Mouse (Mus musculus) bone marrow macrophage, adult 2 months (primary cell): ENCODE measurements around the gene Tmem231.

ENCODE experiments used
- CTCF ChIP-seq: IDR thresholded peaks from 2 replicates; pipeline ENCODE4 v1.5.1; 2012; ENCODE audit warnings: low read depth, mild to moderate bottlenecking, low read length, moderate library complexity
- POLR2A ChIP-seq: IDR thresholded peaks from 2 replicates; pipeline ENCODE4 v1.6.1; 2012; ENCODE audit warnings: mild to moderate bottlenecking, low read depth, low read length, borderline replicate concordance

- TF ChIP-seq CTCF: no peak
- TF ChIP-seq POLR2A: no peak
These were observed 22.1 kb downstream of the Tmem231 start for GRCm38 (mm10) chr8:111911572-111911971.
